Mouse (Mus musculus): ENCODE data around the gene Wfdc16.
A peak's percentile ranks its signal among the peaks of the same experiment; 100 is the strongest.
"Not testable (repeated sequence)": the region's sequence is repeated elsewhere in the genome, so short reads cannot be mapped to it uniquely, and the experiment has no call there.

Gene Wfdc16

GRCm38 (mm10) chr2:164603482-164603881 lies 35.1 kb downstream of the Wfdc16 start:
- no peak for DNase-seq (ENCODE audit: extremely low read depth, low read depth)

GRCm38 (mm10) chr2:164600179-164600578 lies 38.4 kb downstream of the Wfdc16 start:
- DNase-seq (ENCODE audit: extremely low read depth, low read depth) = no peak

- DNase-seq (ENCODE audit: extremely low read depth, low read depth) = no peak
Measured at GRCm38 (mm10) chr2:164593494-164593893, 45.1 kb downstream of the Wfdc16 start, which contains the start of gene Eppin. Gene Eppin, minus strand, starts transcription at chr2:164593594.

GRCm38 (mm10) chr2:164592014-164592413 lies 46.6 kb downstream of the Wfdc16 start:
- peak; percentile 9 for DNase-seq (ENCODE audit: extremely low read depth, low read depth)

GRCm38 (mm10) chr2:164585025-164585725 lies 53.4 kb downstream of the Wfdc16 start, which contains the start of gene Wfdc6a:
Gene Wfdc6a, minus strand, starts transcription at chr2:164585447.
- DNase-seq (ENCODE audit: extremely low read depth, low read depth) = not testable (repeated sequence)

All from MEL-GATA-1-ER (cell line).